Mouse (Mus musculus) activated CD4-positive, CD25-positive, alpha-beta regulatory T cell, adult 4 months (primary cell): ENCODE data around the gene Stx1b. TPM values are rescaled to one million over a fixed set of nuclear protein-coding genes. Genes with fewer than 3 reads are reported as not detected.
"Not testable (repeated sequence)": the region's sequence is repeated elsewhere in the genome, so short reads cannot be mapped to it uniquely, and the experiment has no call there.

ENCODE experiments used
- ATAC-seq: one replicate; pipeline ENCODE4 v1.8.0; 2017
- polyA plus RNA-seq, 2 experiments: library from polyadenylated mRNA; unstranded; fragments of 100-300 nt; shearing (Covaris generic); gene quantifications; one replicate each; pipeline ENCODE4 v1.2.1; 2017

The Stx1b gene
- polyA plus RNA-seq, 2 experiments from 2014 or later = 0.62 TPM; not detected in 1

DNA sequence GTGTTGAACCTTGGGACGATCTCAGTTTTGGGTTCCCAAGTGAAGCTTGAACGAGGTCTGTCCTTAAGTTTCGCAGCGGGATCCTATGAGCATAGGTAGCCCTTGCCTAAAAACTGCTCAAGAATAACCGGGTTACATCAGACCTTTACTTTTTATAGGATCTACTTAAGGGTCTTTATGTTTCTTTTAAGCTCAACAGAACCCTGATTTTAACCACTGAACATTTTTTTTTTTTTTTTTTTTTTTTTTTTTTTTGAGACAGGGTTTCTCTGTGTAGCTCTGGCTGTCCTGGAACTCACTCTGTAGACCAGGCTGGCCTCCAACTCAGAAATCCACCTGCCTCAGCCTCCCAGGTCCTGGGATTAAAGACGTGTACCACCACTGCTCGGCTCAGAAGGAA, 48.5 kb downstream of the Stx1b start:
- not testable (repeated sequence) for ATAC-seq

DNA sequence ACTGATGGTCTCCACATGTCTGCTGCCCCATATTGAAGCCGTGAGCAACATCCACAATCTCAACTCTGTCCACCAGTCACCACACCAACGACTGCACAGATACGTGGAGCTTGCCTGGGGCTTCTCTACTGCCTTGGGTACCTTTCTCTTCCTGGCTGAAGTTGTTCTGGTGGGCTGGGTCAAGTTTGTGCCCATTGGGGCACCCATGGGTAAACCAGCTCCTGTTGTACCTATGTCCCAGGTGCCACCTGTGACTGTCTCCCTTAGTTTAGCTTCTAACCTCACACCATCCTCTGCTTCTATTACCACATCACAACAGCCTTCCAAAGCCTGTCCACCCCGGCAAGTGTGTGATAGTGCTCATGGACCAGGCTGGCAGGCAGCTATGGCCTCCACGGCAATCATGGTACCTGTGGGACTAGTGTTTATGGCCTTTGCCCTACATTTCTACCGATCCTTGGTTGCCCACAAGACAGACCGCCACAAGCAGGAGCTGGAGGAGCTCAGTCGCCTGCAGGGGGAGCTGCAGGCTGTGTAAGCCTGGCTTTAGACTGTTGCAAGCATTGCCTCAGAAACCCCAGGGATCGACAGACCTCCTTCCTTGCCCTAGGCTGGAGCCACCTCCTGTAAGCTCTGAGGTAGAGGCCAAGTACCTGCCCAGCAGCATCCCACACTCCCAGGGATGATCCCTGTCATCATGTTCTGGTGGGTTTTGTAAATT, 50.5 kb downstream of the Stx1b start:
- ATAC-seq = no peak

DNA sequence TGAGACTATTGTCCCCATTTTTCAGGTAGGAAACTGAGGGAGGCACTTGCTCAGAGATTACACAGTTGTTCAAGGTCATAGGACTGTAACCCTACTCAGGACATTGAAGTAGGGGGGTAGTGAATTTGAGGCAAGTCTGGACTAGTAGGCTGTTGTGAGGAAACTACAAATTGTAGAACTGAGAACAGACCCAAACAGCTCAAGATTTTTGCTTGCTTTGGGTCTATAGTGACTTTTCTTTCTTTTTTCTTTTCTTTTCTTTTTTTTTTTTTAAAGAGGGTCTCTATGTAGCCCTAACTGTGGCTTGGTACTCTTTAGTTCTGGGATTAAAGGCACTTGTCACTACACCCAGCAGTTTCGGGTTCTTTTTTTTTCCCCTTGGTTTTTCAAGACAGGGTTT, 51.8 kb downstream of the Stx1b start:
- ATAC-seq = no peak

DNA sequence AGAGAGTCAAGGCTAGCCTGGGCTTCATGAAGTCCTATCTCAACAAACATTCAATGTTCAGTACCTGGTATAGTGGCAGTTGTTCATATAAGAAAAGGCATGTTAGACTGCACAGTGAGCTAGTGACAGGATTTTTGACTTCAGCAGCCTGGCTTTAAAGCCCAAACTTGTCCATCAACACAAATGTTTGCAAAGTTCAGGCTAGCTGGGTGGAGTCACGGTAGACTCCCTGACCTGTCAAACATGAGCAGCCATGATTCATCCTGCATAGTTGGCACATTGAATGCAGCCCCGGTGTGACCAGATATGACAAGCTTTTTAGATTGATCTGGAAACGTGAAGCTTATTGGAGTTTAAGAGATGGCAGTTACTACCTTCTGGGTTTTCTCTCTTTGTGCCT, 52.3 kb downstream of the Stx1b start:
- no peak for ATAC-seq

DNA sequence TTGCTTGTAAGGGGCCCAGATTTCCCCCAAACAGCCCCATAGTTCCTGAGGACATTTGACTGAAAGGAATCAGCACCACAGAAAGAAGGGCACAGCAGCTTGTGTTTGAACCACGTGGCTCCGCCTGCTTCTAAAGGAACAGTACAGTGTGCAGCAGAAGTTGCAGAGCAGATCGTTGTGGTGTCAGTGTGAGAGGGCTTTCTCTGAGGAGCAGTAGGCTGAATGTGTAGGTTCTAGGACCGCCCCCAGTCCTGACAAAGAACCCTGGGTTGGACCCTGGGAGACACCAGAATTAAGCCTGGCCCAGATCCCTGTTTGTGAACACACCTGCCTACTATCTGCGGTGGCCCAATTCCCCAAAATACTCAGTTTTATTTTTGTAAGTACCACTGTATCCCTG, 53.1 kb downstream of the Stx1b start:
- no peak for ATAC-seq

DNA sequence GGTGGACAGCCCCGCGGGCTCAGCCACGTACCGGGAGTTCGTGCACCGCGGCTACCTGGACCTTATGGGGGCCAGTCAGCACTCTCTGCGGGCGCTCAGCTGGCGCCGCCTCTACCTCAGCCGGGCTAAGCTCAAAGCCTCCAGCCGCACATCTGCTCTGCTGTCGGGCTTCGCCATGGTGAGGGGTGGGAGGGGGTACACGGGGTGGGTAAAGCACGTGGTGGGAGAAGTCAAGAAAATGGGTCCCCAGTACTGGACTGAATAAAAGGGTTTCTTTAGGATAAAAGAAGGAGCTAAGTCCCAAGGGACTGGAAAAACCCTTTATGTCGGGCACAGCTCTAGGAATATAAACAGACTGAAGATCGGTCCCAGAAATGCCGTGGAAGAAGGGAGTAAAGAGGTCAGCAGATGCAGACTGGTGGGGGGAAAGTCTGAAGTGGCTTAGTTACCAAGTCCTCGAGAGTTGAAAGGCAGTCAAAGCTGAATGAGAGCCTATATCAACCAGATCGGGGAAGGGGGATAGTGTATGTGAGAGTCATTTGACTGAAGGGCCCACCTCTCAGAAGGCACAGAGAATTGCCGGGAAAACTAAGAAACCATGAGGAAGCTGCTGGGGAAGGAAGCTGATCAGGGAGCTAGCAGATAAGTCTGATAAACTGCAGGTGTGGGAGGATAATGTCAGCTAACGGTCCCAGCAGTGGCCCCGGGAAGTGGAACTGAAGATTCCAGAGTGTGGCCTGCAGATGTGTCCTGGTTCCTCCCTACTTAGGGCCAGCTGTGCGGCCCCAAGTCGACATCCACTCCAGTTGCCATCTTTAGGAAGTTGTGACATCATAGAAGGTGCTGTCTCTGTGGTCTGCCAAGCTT, 54.1 kb downstream of the Stx1b start:
- ATAC-seq = peak; percentile 9

DNA sequence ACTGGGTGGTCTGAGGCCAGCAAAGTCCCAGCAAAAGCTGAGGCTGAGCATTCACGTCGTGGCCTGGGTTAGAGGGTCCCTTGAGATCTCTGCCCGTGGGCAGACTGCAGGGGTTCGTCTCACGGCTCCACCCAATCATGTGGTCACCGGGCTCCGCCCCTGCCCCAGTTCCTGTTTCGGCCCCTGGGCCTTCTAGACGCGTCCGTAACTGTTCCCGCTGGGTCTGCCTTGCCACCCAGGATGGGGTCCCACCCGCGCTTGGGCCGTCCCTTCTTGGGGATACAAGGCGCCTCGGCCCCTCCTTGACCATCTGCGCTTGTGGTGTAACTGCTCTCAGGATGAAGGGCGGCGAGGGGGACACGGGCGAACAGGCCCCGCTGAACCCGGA, 54.7 kb downstream of the Stx1b start, which contains the start of gene Orai3:
Orai3 (plus strand) TSS at position 165 of the 388 bp plus-strand sequence.
- peak; percentile 43 for ATAC-seq

DNA sequence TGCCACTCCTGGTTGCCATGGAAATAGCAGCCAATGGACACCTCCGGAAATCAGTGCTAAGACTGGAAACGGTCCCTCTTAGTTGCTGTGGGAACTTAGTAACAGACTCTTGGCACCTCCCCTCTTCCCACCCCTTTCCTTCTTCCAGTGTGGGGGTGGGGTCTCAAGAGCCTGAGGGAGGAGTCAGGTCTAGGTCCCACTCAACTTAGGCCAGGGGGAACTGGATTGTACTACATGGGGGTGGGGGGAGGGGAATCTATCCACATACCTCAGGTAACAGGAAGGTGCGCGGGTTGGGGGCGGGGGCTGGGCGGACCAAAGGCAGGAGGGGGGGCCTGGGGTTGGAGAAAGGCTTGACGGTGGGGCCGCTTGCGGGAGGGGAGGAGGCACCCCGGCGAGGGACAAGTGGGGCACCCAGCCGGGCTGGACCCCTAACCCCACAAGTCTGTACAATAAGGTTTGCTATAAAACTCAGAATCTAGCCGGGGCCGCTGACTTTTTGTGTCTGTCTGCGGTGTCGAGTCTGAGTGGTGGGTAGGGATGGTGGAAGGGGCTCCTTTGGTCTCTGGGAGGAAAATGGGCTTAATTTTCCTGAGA, 55.3 kb downstream of the Stx1b start:
- ATAC-seq = peak; percentile 55

DNA sequence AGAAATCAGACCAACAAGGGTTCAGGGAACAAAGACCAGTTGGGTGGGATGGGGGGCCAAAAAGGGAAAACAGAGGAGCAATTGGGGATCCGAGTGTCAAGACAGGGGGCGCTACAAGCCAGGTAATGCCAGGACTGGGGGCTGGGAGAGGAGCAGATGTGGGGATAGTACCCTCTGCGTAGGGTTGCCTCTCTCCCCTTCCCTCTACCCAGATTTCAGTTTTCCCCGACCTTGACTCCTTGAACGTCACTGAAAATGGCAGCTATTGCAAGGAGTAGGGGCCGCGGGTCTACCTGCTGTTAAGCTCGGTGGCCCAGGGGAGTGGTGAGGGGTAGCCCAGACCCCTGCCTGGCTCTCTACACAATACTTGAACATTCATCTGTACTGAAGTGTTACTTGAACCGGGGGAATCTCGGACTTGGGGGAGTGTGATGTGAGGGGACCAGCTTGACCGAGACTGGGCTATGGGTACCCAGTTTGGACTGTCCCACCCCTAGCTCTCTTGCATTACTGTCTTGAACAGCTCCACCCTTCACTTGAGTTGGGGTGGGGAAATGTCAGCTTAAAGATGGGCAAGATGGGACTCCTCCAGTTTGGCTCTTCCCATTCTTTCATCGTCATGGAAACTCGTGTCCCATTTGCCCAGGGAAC, 55.9 kb downstream of the Stx1b start:
- ATAC-seq = no peak

DNA sequence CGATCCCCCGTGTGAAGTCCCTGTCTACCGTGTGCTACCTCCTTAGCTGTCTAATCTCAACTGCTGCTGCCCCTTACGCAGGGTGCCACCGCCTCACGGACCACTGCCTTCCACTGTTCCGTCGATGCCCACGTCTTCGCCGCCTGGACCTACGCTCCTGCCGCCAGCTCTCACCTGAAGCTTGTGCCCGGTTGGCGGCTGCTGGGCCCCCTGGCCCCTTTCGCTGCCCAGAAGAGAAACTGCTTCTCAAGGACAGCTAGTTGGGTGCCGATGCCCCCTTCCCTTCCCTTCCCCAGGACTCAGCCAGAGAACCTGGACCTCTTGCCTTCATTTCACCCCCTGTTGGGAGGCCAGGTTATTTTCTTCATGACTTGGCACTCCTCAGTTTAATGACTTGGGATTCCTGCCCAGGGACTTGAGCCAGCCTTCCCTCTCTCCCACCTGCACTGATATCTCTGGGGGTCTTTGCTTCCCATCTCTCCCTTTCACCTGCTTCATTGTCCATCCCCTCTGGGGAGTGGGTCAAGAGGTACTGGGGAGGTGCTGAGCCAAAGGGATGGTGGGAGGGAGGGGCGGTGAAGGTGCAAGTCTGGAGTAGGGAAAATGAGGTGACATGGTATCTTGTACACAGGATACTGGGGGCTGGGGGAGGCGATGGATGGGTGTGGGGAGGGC, 56.5 kb downstream of the Stx1b start:
- no peak for ATAC-seq

DNA sequence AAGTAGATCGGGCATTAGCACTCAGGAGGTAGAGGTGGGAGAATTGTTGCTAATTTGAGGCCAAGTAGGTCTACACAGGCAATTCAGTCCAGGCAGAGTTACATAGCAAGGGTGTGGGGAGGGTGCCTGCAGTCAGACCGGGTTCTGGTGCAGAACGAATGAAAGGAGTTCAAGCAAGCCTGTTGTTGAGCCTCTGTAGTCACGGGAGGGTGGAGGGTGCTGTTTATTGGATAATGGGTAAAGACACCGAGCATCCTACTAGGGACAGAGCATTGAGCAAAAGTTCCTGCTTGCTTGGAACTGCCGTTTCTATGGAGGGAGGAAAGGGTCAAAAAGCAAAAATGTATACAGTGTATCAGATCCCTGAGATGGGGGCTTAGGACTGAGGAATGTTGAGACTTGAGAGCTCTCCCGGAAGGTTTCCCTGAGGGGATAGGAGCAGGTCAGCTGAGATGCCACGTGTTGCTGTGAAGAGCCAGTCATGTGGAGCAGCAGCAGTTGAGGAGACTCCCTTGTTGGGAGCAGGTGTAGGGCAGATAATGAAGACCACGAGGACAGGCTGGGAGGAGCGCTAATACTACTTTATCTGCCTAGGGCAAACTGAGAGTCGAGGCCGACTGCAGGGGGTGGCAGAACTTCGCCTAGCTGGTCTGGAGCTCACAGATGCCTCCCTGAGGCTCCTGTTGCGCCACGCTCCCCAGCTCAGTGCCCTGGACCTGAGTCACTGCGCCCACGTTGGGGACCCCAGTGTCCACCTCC, 57.3 kb downstream of the Stx1b start:
- ATAC-seq = no peak

DNA sequence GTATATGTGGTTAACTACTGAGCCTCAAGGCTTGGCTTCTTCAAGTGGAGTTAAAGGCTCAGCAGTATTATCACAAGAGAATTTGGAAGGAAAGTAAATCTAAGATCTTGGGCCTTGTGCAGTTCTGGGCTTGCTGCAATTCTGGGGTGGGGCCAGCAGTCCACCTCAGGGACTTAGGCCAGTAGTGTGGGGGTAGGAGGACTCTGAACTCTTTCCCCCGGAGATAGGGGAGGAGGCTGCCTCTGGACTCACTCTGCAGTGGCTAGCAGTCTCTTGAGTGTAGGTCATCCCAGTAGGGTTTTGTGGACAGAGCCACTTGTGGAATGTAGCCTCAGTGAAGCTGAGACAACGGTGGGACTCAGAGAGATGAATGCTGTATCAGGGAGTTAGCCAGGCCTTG, 58.6 kb downstream of the Stx1b start:
- ATAC-seq = no peak

DNA sequence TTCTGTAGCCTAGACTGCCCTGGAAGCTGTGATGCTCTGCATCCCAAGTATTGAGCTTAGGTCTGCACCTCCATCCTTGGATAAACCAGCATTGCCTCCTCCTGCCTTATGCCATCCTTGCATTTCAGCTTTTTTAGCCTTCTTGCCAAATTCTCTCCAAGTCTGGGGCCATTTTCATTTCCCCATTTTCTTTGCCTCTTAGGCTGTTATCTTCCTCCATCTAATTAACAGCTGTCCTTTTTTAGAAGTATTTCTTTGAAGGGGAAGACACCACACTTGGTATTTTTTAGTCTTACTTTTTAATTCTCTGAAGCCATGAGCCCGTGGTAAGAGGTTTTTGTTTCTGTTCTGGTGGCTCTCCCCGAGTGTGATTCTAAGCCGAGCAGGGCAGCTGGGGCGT, 60.7 kb downstream of the Stx1b start:
- ATAC-seq = no peak

DNA sequence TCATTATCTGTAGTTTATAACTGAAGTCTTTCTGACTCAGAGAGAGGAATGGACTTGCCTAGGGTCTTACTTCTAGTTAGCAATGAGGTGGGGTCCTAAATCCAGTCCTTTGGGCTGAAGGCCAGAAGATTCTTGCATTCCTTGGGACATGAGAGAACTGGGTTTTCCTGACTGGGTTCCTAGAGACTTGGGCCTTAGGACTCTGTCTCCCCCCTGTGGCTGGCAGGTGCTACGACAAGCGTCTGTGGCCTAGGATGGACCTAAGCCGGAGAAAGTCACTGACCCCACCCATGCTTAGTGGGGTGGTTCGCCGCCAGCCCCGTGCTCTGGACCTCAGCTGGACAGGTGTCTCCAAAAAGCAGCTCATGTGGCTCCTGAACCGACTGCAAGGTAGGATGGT, 63.3 kb downstream of the Stx1b start:
- no peak for ATAC-seq

DNA sequence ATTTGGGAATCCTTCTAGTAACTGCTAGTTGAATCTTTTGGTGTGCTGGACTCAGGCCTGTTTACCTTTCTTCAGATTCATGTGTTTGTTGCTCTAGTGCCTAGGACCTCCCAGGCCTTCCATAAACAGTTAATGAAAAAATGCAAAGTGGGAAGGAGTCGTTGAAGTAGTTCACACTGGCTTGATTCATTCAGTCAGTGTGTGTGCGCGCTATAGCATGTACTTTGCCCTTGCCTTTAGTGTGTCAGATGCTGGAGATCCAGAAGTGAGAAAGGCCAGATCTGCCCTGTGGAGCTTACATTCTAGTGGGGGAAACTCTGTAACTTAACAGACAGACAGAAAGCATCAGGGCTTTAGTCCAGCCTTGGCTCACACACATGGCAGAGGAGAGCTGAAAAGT, 63.9 kb downstream of the Stx1b start:
- ATAC-seq = no peak

DNA sequence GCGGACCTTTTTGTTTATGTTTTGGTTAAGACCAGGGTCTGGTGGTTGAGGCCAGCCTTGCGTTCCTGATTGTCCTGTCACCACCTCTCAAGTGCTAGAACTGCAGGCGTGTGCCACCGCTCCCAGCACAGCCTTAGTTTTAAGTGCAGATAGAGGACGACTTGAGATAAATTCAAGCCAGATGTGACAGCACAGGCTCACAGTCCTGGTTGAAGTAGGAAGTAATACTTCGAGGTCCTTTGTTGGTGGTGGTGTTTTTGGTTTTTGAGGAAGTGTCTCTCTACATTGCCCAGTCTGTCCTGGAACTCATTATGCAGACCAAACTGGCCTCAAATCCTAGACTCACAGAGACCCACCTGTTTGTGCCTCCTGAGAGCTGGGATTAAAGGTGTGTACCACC, 64.6 kb downstream of the Stx1b start:
- no peak for ATAC-seq

Other genes with a start within 250 kb of the Stx1b start
- 1 to 10 TPM in 1 of 2 experiments, under 1 TPM in 1; 0.57 to 1.4 TPM for gene Ccdc189, start 236.0 kb downstream of the Stx1b start, polyA plus RNA-seq
- 10 to 100 TPM; 25.3 to 26.1 TPM for gene Rnf40, start 235.8 kb downstream of the Stx1b start, polyA plus RNA-seq
- gene Zfp629, start 208.8 kb downstream of the Stx1b start, polyA plus RNA-seq = under 1 TPM in 1 of 2 experiments, not detected in 1; 0.18 TPM
- gene Bcl7c, start 115.6 kb downstream of the Stx1b start, polyA plus RNA-seq = 1 to 10 TPM; 4.2 to 6.2 TPM
- gene Ctf1, start 111.8 kb downstream of the Stx1b start, polyA plus RNA-seq = not detected
- not detected for gene Ctf2, start 92.4 kb downstream of the Stx1b start, polyA plus RNA-seq
- under 1 TPM; 0.36 to 0.83 TPM for gene Fbxl19, start 80.0 kb downstream of the Stx1b start, polyA plus RNA-seq
- 10 to 100 TPM; 11.3 to 12.2 TPM for gene Orai3, start 54.7 kb downstream of the Stx1b start, polyA plus RNA-seq
- 1 to 10 TPM; 6.3 to 7.4 TPM for gene Setd1a, start 47.9 kb downstream of the Stx1b start, polyA plus RNA-seq
- not detected for gene Gm49388, start 38.9 kb downstream of the Stx1b start, polyA plus RNA-seq
- gene Hsd3b7, start 23.9 kb downstream of the Stx1b start, polyA plus RNA-seq = 1 to 10 TPM; 5.2 to 5.7 TPM
- 10 to 100 TPM; 49.3 to 54.6 TPM for gene Stx4a, start 255 bp downstream of the Stx1b start, polyA plus RNA-seq
- 10 to 100 TPM; 20.0 to 28.1 TPM for gene Zfp646, start 51.7 kb upstream of the Stx1b start, polyA plus RNA-seq
- gene Zfp668, start 52.3 kb upstream of the Stx1b start, polyA plus RNA-seq = 10 to 100 TPM; 10.4 to 11.0 TPM
- under 1 TPM in 1 of 2 experiments, not detected in 1; 0.22 TPM for gene Prss53, start 66.4 kb upstream of the Stx1b start, polyA plus RNA-seq
- gene Gm21974, start 70.9 kb upstream of the Stx1b start, polyA plus RNA-seq = not detected
- gene Vkorc1, start 71.1 kb upstream of the Stx1b start, polyA plus RNA-seq = 10 to 100 TPM; 20.9 to 31.8 TPM
- 10 to 100 TPM; 62.4 to 77.7 TPM for gene Bckdk, start 79.5 kb upstream of the Stx1b start, polyA plus RNA-seq
- 10 to 100 TPM; 29.9 to 32.1 TPM for gene Kat8, start 88.0 kb upstream of the Stx1b start, polyA plus RNA-seq
- not detected for gene Prss8, start 105.6 kb upstream of the Stx1b start, polyA plus RNA-seq
- gene Prss36, start 122.2 kb upstream of the Stx1b start, polyA plus RNA-seq = 1 to 10 TPM; 2.1 to 3.6 TPM
- 10 to 100 TPM; 36.5 to 39.3 TPM for gene Fus, start 142.9 kb upstream of the Stx1b start, polyA plus RNA-seq
- 100 to 1,000 TPM; 429 to 455 TPM for gene Pycard, start 169.3 kb upstream of the Stx1b start, polyA plus RNA-seq
- gene Trim72, start 179.4 kb upstream of the Stx1b start, polyA plus RNA-seq = under 1 TPM in 1 of 2 experiments, not detected in 1; 0.36 TPM
- under 1 TPM; 0.66 to 0.94 TPM for gene Itgam, start 238.1 kb upstream of the Stx1b start, polyA plus RNA-seq
- gene Gm49368, start 238.1 kb upstream of the Stx1b start, polyA plus RNA-seq = under 1 TPM in 1 of 2 experiments, not detected in 1; 0.08 TPM